Mouse (Mus musculus): ENCODE measurements around the gene Slc6a21. TPM values are rescaled to one million over a fixed set of nuclear protein-coding genes. Genes with fewer than 3 reads are reported as not detected.
A peak's percentile ranks its signal among the peaks of the same experiment; 100 is the strongest.

Slc6a21 gene
- total and polyA plus RNA-seq, 3 experiments, result not detected

GRCm38 (mm10) chr7:45309455-45309854 lies 32.1 kb downstream of the Slc6a21 start (continued):
- no peak for TF ChIP-seq CHD1 (IDR thresholded peaks at IDR 0.05; ENCODE audit: low read depth, low read length)
- TF ChIP-seq ZKSCAN1 (IDR thresholded peaks at IDR 0.05; ENCODE audit: borderline replicate concordance, low read depth, low read length), result no peak
- TF ChIP-seq ZMIZ1 (IDR thresholded peaks at IDR 0.05; ENCODE audit: low read depth, low read length), result no peak
- no peak for TF ChIP-seq POLR2A (IDR thresholded peaks at IDR 0.05; ENCODE audit: low read depth, low read length)
- no peak for TF ChIP-seq EP300 (IDR thresholded peaks at IDR 0.05; ENCODE audit: low read length)
- TF ChIP-seq KAT2A (IDR thresholded peaks at IDR 0.05; ENCODE audit: insufficient replicate concordance, low read length), result no peak
- peak; percentile 29; the same call in 1 of the 2 replicates for TF ChIP-seq ELF1 (IDR thresholded peaks at IDR 0.05; ENCODE audit: low read depth, low read length)

GRCm38 (mm10) chr7:45312023-45312422 lies 34.7 kb downstream of the Slc6a21 start:
- Histone ChIP-seq H3K4me2 (ENCODE audit: insufficient read depth, low read depth, poor library complexity, severe bottlenecking) (no peak overlapping the region), H3K4me1 (ENCODE audit: control insufficient read depth in 1 of 2, insufficient read depth in 2 of 2) (peaks cover 5 to 18% of the 10 kb centered on the region in 2 experiments), H3K9me3 (replicated peaks; ENCODE audit: low read length) (no peaks in the 10 kb centered on the region), H3K4me3 (replicated peaks in 1 of 3; ENCODE audit: low read depth in 2 of 3, low read length in 2 of 3, poor library complexity in 1 of 3) (no peak overlapping the region), H3K79me2 (replicated peaks; ENCODE audit: control insufficient read depth, extremely low read depth, insufficient read depth, poor library complexity, severe bottlenecking) (no peaks in the 10 kb centered on the region), H3K36me3 (replicated peaks in 1 of 2; ENCODE audit: control insufficient read depth in 1 of 2, insufficient read depth in 1 of 2, low read length in 1 of 2) (peaks cover 0 to 6% of the 10 kb centered on the region in 2 experiments), H3K27me3 (replicated peaks) (peaks cover 1% of the 10 kb centered on the region), H3K9ac (ENCODE audit: insufficient read depth, low read depth) (no peak overlapping the region), H3K27ac (ENCODE audit: insufficient read depth, low read depth) (no peak overlapping the region)
- in situ Hi-C loops (cut with MboI; ENCODE audit: low pct_ligation_motif_present, low pct_unique_long_range_greater_than_20kb, low sequenced_read_pairs) (no loop called here), dilution Hi-C loops (cut with MboI; ENCODE audit: extremely low pct_ligation_motif_present, extremely low pct_unique_long_range_greater_than_20kb, low sequenced_read_pairs) (no loop called here)
- no peak for TF ChIP-seq PAX5 (IDR thresholded peaks at IDR 0.05; ENCODE audit: low read length)
- TF ChIP-seq NELFE (IDR thresholded peaks at IDR 0.05; ENCODE audit: low read depth, low read length), result no peak
- no peak for TF ChIP-seq MAZ (IDR thresholded peaks at IDR 0.05; ENCODE audit: low read depth, low read length)
- no peak for DNase-seq (ENCODE audit: extremely low read depth)

GRCm38 (mm10) chr7:45312686-45313453 lies 35.6 kb downstream of the Slc6a21 start:
- no peak for DNase-seq (ENCODE audit: extremely low read depth)
- H3K36me3 ChIP-seq (replicated peaks in 1 of 2; ENCODE audit: control insufficient read depth in 1 of 2, insufficient read depth in 1 of 2, low read length in 1 of 2), result peaks cover 0 to 6% of the 10 kb centered on the region in 2 experiments
- no peak overlapping the region for H3K4me2 ChIP-seq (ENCODE audit: insufficient read depth, low read depth, poor library complexity, severe bottlenecking)
- in situ Hi-C loops (cut with MboI; ENCODE audit: low pct_ligation_motif_present, low pct_unique_long_range_greater_than_20kb, low sequenced_read_pairs) (no loop called here), dilution Hi-C loops (cut with MboI; ENCODE audit: extremely low pct_ligation_motif_present, extremely low pct_unique_long_range_greater_than_20kb, low sequenced_read_pairs) (no loop called here)
- H3K27ac ChIP-seq (ENCODE audit: insufficient read depth, low read depth), result no peak overlapping the region
- H3K9ac ChIP-seq (ENCODE audit: insufficient read depth, low read depth), result no peak overlapping the region
- TF ChIP-seq E2F4 (IDR thresholded peaks at IDR 0.05; ENCODE audit: insufficient replicate concordance, low read depth, low read length) (no peak), MAZ (IDR thresholded peaks at IDR 0.05; ENCODE audit: low read depth, low read length) (no peak), RAD21 (IDR thresholded peaks at IDR 0.05; ENCODE audit: low read depth, low read length) (no peak), UBTF (IDR thresholded peaks at IDR 0.05; ENCODE audit: low read depth, low read length) (no peak), MAFK (IDR thresholded peaks at IDR 0.05; ENCODE audit: insufficient replicate concordance, low read length) (no peak), CTCF (conservative IDR thresholded peaks at IDR 0.05 in 1 of 2, IDR thresholded peaks at IDR 0.05 in 1 of 2; ENCODE audit: low read depth in 2 of 2, low read length in 2 of 2) (no peak), ZKSCAN1 (IDR thresholded peaks at IDR 0.05; ENCODE audit: borderline replicate concordance, low read depth, low read length) (no peak), ELF1 (IDR thresholded peaks at IDR 0.05; ENCODE audit: low read depth, low read length) (no peak), ZC3H11A (IDR thresholded peaks at IDR 0.05; ENCODE audit: low read depth, low read length) (no peak), TBP (conservative IDR thresholded peaks at IDR 0.05; ENCODE audit: low read depth, low read length) (no peak)
- no peaks in the 10 kb centered on the region for H3K79me2 ChIP-seq (replicated peaks; ENCODE audit: control insufficient read depth, extremely low read depth, insufficient read depth, poor library complexity, severe bottlenecking)
- H3K4me1 ChIP-seq (ENCODE audit: control insufficient read depth in 1 of 2, insufficient read depth in 2 of 2), result peaks cover 5 to 16% of the 10 kb centered on the region in 2 experiments
- H3K27me3 ChIP-seq (replicated peaks), result peaks cover 1% of the 10 kb centered on the region
- H3K4me3 ChIP-seq (replicated peaks in 1 of 3; ENCODE audit: low read depth in 2 of 3, low read length in 2 of 3, poor library complexity in 1 of 3), result no peak overlapping the region
- no peaks in the 10 kb centered on the region for H3K9me3 ChIP-seq (replicated peaks; ENCODE audit: low read length)
